Mouse (Mus musculus): ENCODE results near the gene Cdkn2b.

The Cdkn2b gene

DNA sequence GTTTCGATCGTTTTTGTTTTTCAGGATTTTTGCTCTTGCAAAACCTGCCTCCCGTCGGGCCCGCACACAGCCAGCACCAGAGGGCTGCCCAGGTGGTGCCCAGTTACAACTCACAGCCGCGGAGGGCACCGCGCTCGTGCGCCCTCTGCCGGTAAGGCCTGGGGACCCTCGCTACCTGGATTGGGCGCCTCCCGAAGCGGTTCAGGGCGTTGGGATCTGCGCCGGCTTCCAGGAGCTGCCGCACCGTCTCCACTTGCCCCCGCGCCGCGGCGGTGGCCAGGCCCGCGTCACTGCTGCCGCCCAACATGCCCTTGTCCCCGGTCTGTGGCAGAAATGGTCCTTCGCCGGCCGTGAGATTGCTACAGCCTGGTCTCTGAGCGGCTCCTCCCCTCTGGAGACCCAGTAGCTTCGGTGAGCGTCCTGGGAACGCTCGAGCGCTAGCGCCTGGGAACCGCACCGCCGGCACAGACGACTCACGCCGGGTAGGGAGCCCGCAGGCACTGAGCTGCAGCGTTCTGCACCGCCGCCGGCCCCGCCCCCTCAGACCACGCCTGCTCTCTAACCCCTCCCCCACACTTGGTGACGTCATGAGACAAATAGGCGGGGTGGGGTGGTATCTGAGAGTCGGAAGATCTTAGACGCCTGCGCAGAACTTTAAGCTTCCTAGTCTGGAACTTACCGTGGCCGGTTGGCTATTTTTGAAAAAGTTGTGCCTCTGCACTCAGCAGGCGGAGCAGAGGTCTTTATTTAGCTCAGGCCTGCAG lies at the start of gene Cdkn2b:
TSS of gene Cdkn2b (minus strand) at position 549 of the 764 bp plus-strand sequence.
- DNase-seq, result peak; percentile 92

DNA sequence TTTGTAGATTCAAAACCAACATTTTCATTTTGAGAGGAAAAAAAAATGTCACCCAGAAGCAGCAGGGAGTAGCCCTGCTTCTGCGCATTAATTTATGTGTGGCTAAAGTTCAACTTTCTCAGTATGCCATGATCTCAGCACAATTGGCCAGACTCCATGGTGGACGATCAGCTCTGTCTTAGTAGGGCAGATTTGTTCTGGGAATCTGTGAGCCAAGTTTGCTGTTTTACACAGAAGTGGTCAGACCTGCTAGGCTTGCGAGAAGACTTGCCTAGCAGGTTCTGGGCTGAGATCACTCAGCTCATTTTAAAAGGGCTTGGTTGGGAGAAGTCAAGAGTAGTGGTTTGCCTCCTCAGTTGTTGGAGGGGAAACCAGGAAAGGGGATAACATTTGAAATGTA lies 49.5 kb upstream of the Cdkn2b start:
- DNase-seq, result peak; percentile 57

DNA sequence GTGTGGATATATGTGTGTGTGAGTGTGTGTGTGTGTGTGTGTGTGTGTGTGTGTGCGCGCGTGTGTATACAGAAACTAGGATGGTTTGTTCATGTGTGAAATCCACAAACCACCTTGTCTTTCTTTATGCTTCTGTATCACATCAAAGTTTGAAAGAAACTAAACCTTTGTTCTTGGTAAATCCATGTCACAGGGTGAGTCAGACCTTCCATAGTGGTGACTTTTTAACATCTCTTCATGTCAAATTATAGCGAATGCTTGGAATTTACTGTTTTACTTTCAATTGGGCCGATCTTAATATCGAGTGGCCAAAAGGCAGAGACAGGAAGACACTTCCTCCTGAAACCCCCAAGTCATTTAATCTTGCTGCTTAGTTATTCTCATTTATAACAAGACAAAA lies 48.7 kb upstream of the Cdkn2b start:
- no peak for DNase-seq

DNA sequence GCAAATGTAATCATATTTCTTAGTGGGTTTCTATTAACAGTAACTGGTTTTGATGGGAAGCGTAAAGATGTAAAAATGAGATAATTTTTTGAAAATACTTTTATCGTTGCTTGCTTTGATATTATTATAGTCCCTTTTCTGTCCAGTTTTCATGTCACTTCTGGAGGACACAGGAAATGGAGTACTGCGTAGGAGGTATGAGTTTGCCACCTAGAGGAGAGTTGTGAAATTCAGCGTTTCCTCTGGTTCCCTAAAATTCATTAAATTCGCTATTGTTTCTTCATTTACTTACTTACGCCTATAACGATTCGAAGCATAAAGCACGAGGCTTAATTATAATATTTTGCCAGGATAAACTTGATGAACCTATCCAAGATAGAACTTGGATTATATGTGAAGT lies 43.1 kb upstream of the Cdkn2b start:
- no peak for DNase-seq

DNA sequence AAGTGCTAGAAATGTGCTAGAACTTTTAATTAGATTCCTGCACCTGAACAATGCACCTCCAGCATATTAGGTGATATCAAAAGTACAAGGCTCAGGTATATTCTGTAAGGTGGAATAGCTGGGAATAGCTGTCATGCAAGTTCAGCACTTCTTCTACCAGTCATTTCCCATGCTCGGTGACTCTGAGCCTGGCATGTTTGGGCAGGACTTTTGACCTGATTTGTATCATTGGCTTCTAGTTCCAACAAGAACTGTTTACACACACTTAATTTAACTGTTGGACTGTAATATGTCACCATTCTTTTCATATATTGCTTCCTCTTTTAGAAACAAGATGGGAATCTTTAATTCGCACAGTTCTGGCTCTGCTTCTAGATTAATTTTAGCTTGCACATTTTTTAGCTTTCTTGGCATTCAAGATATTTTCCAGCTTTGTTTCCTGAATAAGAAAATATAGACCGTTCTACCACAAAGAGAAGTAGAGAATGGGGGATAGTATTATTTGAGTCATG lies 42.3 kb upstream of the Cdkn2b start:
- no peak for DNase-seq

DNA sequence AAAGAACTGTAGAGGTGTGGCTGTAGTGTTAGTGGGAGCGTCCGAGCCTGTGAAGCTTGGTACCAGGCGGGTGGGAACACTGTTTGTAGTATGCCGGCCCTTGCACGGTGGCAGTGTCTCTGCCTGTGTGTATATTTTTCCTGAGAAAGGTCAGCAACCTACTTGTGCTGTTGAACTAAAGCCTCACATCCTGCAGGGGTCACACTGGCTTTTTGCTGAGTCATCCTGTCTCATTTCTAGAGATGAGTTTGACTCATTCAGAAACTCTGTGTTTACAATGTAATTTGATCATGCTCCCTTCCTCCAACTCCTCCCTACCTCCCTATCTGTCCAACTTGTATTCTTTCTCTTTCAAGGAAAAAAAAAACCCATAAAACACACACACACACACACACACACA lies 40.6 kb upstream of the Cdkn2b start:
- no peak for DNase-seq

DNA sequence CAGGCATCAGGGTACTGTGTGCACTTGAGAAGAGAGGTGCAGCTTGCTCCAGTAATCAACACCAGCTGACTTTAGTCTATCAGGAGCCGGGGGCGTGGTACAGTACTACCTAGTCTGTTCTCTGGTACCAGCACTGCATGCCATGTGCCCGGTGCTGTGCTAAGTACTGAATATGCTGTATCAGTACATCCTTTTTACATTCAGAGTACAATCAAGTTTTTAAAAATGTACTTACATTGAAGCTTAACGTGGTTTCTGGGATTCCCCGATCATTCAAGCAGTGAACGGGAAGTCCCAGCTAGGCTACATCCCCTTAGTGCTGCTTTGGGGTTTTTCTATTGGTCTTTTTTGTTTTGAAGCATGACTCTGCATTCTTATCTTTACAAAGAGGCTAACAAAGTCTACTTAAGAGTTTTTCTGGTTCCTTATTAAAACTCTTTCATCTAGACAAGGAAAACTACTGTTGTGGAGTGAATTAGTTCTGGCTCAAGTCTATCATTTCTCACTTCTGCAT lies 40.2 kb upstream of the Cdkn2b start:
- DNase-seq, result no peak

DNA sequence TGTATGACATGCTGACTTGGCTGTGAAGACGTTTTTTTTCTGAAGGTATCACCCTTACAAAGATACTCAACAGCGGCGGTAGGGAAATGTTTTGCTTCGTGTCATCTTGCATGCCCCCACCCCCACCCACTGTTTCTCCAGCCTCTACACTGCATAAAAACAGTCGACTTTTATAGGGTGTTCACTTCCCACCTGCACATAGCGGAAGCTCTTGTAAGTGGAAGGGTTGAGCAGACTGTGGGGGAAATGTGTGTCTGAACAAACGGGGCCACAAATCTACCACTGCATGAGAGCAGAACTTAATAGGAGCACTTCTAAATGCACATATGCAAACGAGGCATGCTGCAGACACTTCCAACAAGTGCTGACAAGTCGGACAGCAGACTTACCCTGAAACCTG lies 39.6 kb upstream of the Cdkn2b start:
- DNase-seq, result no peak

DNA sequence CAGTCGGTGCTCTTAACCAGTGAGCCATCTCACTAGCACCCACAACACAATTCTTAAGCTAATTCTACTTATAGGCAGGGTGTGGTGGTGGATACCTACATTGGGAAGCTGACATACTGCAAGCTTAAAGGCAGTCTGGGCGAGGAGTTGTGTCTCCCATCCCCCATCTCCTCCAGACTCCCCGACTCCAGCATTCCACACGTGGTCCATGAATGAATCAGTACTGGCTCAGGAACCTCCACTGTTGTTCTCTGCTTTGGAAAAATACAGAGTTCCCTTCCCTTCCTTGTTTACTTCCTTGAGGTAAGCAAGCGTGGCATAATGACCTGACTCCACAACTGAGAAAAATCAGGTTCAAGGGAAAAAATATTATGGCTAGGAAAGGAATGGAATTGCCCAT lies 38.0 kb upstream of the Cdkn2b start:
- DNase-seq, result peak; percentile 19

DNA sequence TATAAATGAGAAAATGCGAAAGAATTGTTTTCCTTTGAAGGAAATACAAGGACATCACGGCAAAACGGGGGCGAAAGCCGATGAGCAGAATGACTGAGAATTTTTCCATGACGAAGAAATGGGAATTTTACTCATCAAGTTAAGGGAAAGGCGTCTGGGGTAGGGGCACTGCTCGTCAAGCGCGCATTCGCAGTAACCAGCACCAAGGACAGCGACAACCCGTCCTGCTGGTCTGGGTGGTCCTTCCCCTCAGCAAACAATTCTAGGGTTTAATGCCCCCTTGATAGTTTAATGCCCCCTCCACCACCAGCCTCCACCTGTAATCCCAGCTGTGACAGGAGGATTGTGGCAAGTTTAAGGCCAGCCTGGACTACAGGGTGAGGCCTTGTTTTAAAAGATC lies 2.6 kb upstream of the Cdkn2b start:
- DNase-seq, result peak; percentile 71

DNA sequence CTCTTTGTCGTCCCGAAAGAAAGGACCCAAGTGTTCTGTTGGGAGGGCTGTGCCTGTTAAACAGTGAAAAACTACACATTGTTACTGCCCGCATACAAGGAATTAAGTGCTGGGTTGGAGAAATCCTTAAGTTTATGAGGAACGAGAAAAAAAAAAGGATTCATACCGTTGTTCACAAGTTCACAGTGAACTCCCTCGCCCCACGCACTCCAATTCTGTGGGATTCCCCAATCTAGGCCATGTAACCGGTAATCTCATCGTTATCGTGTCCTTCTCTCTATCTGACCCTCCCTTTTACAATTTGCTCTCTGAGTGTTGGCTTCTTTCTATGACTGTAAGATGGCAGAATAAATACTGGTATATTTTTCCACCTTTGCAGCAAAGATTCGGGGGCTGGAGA lies 843 bp downstream of the Cdkn2b start:
- DNase-seq, result no peak

DNA sequence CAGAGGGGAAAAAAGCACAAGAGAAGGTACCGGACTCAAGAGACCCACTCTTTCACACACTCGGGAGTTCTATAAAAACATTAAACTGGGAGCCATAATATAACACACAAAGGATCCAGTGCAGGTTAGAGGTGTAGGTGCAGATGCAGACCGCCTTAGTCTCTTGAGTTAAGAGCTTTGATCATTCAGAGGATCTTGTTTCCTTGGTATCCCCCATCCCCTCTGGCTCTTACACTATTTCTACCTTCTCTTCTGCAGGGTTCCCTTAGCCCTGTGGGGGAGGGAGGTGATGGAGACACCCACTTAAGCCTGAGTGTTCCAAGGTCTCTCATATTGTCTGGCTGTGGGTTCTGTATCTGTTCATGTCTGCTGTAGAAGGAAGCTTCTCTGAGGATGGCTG lies 2.8 kb downstream of the Cdkn2b start:
- no peak for DNase-seq

DNA sequence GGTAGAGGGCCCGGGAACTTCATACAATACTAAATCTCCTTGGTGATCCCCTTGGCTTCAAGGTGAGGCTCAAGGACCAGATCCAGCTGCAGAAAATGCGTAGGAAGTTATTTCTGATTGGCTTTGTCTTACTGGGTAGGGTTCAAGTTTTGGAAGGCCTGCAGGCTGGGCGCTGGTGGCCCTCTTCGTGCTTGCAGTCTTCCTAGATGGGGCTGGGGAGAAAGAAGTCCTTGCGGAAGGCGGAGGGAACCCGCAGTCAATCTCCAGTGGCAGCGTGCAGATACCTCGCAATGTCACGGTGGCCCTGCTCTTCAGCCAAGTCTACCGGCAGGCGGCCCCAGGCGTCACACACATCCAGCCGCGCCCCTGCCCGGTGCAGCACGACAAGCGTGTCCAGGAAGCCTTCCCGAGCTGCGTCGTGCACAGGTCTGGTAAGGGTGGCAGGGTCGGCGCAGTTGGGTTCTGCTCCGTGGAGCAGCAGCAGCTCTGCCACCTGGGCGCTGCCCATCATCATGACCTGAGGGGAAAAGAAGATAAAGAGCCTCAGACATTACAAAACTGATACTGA lies 4.0 kb downstream of the Cdkn2b start:
- DNase-seq, result no peak

DNA sequence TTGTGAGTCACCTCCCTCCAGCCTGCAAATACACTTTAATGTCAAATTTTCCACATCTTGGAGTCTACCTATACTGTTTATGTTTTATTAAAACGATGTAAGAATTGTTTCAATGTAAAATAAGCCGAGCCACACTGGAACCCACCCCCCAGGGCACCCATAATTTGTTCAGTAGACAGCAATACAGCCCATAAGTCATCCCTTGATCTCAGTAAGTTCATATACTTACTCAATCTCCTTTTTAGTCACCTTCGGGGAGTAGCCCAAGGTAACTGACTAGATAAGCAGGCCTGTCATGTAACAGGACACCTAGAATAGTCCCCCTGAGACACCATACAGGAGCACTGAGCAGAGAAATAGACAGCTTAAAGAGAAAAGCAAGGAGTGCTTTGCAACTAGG lies 5.1 kb downstream of the Cdkn2b start:
- DNase-seq, result no peak

DNA sequence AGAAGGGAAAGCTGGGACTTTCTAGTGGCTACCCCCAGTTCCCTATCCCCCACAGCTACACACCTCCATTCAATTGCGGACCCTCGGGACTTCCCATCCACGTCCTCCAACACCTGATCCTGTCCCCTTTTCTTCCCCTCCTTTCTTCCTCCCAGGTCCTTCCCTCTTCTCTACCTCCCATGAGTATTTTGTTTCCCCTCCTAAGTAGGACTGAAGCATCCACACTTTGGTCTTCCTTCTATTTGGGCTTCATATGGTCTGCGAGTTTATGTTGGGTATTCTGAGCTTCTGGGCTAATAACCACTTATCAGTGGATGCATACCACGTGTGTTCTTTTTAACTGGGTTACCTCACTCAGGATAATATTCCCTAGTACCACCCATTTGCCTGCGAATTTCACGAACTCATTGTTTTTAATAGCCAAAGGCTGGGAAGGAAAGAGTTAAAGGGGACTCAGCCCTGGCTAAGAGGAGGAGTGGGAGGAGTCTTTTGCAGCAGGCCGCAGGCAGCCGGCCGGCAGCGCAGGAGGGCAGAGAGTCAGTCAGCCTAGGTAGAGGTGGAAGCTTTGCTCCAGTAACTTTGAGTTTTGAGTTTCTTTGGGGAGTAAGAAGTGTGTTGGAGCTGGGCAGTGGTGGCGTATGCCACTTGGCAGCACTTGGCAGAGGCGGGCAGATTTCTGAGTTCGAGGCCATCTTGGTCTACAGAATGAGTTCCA lies 7.4 kb downstream of the Cdkn2b start:
- no peak for DNase-seq

DNA sequence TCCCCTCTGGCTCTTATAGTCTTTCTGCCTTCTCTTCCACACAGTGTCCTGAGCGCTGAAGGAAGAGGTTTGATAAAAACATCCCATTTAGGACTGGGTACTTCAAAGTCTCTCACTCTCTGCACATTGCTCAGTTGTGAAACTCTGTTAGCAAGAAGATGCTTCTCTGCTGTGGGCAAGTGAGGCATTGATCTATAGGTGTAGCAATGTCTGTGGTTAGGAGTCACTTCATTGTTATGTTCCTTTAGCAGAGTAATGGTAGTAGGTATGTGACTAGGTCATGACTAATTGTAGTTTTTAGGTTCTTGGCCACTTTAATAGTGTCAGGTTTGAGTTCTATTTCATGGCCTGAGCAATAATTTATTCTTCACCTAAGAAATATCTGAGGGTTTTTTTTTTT lies 8.7 kb downstream of the Cdkn2b start:
- DNase-seq, result no peak

DNA sequence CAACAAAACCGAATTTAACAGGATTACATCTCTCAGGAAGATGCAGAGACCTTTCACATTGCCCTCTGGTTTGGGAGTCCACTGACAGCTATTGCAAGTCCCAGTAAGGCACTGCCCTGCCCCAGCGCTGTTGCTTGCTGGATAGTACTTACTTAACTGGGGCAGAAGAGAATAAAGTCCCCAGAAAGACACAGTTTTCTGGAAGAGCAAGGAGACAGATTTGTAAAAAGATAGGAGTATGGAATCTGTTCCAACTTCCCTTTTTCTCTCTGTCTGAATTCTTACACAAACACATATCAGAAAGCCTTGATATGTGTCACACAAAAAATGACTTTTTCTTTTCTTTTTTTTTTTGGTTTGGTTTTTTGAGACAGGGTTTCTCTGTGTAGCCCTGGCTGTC lies 11.1 kb downstream of the Cdkn2b start:
- DNase-seq, result no peak

DNA sequence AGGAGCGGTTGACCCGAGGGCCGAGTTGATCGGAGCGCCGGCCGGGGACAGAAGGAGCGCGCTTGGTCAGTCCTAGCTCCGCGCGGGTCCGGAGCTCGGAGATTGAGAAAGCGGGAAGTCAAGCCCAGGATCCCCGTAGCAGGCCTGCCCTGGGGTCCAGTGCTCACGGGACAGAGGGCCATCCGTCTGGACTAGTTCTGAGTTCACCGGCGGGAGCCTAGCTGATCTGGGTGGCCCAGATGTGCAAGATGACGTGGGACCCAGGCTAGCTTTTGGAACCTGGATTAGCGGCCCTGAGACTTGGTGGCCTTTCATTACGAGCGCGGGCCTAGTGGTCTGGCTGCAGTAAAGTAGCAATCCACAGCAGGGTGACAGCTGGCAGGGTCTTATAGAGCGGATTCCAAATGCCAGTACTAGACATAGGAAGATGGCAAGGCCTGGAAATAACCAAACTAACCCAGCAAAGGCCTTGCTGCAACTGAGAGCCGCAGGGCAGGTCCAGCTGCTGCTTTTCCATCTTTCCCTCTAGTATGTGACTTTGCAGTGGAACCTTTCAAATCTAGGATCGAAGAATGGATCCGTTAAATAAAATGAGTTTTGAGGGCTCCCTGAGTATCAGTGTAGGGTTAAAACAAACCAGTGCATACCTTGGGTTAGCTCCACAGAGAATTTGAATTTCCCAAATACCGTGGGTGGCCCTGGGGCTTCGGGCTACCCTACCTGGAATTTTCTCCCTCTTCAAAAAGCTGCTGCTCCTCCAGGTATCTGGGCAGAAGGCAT lies 15.2 kb downstream of the Cdkn2b start:
- DNase-seq, result no peak

DNA sequence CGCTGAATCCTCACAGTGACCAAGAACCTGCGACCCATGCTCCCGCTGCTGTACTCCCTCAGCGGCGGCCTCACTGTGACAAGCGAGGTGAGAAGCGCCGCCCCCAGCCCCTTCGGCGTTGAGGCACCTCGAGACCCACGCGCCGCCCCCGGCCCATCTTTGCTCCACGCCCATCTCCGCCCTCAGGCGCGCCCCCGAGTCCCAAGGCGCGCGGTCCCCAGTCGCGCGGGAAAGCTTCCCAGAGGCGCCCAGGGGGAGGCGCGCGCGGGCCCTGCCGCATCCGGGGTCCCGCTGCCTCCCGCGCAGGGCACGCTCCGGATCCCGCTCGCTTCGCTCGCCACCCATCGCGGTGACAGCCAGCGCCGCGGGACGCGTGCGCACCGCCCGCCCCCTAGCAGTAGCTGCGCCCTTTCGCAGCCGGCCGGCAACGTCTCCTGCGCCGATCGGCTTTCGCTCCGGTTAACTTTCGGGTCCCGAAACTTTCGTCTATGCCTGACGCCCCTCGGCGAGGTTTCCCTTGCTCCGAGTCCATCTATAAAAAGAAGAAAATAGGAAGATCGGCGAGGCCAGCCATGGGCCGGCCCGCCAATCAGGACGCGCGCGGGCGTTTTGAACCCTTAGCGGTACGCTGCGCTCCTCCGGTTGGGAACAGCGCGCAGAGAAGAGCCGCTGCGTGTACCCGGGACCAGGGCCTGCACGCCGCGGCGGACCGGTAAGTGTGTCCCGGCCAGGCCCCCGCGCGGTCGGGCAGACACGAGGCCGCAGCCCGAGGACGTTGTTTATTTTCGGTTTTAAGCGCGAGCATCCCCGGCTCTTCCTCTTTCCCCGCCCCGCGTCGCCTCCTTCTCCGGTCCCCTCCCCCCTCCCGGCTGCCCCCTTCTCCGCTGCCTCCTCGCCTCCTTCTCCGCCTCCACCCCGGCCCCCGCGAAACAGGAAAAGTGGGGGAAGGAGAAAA lies 16.1 kb downstream of the Cdkn2b start, which contains the start of gene Cdkn2a:
TSS of gene Cdkn2a (minus strand) at position 168 of the 955 bp plus-strand sequence.
- peak; percentile 80 for DNase-seq

DNA sequence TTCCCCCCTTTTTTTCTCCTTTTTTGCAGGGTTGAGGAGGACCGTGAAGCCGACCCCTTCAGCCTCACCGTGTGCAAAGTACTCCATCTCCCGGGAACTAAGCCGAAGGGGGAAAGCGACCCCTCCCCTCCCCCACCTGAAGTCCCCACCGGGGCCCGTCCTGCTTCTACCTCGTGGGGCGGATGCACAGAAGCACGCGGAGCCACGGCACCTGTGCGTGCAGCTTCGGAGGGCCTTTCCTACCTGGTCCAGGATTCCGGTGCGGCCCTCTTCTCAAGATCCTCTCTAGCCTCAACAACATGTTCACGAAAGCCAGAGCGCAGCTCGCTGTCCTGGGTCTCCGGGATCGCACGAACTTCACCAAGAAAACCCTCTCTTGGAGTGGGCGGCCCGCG lies 16.8 kb downstream of the Cdkn2b start:
- peak; percentile 19 for DNase-seq

DNA sequence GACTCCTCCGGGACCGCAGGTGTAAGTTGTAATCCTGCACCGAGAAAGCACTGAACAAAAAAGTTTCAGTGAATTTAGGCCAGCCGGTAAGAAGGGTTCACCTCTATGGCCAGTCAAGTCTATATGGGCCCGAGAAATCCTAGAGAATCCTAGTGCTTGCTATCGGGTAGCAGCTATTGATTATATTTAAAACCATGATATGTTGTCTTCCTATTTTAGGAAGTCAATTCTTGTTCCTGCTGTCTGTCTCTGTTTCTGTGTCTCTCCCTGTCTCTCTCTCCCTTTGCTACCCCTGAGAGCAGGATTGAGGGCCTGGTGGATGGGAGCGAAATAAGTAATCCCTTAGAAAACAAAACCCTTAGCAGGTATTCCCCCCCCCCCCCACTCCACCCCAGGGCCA lies 17.3 kb downstream of the Cdkn2b start:
- no peak for DNase-seq

DNA sequence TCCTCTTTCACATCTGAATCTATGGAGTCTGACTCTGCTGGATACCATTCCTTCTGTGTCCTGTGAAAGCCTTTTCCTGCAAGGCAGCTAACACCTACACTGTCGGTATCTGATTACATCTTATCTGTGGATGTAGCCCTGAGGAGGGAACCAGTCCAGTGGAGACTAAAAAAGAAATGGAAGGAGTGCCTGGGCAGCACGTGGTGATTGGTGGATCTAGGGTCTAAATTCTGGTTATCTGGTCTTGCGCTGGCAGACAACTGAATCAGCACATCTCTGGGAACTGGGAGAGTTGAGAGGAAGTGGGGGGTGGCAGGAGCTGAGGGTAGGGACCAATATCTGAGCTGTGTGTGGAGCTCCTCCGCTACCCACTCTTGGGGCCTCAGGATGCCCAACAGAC lies 21.8 kb downstream of the Cdkn2b start:
- DNase-seq, result no peak
